Mouse (Mus musculus) forebrain, embryonic 14.5 days (tissue): ENCODE measurements around the gene Kcnip4. TPM values are rescaled to one million over a fixed set of nuclear protein-coding genes. Genes with fewer than 3 reads are reported as not detected.

ENCODE experiments used
- ATAC-seq: fragments of 200-750 bp; cut with Nextera tagmentation; 2 replicates; pipeline ENCODE4 v1.8.0; 2017; ENCODE audit warnings: mild to moderate bottlenecking, moderate library complexity
- DNase-seq: peaks from one replicate; pipeline ENCODE4 v3.0.0-alpha.2; 2015; ENCODE audit warnings: low spot score
- H3K27ac ChIP-seq: fragments of 300-500 bp; sonication (generic); 2 replicates; pipeline ENCODE4 v1.5.1; 2014; ENCODE audit warnings: low read depth, mild to moderate bottlenecking, control low read depth, low read length, moderate library complexity
- H3K27me3 ChIP-seq: fragments of 300-500 bp; sonication (generic); replicated peaks from 2 replicates; pipeline ENCODE4 v1.6.1; 2014; ENCODE audit warnings: low read length, control low read depth, mixed read lengths; ENCODE audit not compliant: control insufficient read depth, insufficient read depth
- H3K36me3 ChIP-seq: fragments of 300-500 bp; sonication (generic); 2 replicates; pipeline ENCODE4 v1.6.1; 2014; ENCODE audit warnings: low read length, control low read depth; ENCODE audit not compliant: control insufficient read depth, insufficient read depth
- H3K4me1 ChIP-seq: fragments of 300-500 bp; sonication (generic); 2 replicates; pipeline ENCODE4 v1.6.1; 2014; ENCODE audit warnings: antibody characterized with exemption, low read length, control low read depth; ENCODE audit not compliant: control insufficient read depth, insufficient read depth
- H3K4me2 ChIP-seq: fragments of 300-500 bp; sonication (generic); 2 replicates; pipeline ENCODE4 v1.6.1; 2014; ENCODE audit warnings: mild to moderate bottlenecking, control low read depth, low read length
- H3K4me3 ChIP-seq: fragments of 300-500 bp; sonication (generic); 2 replicates; pipeline ENCODE4 v1.5.1; 2014; ENCODE audit warnings: low read depth, low read length, control low read depth
- H3K9ac ChIP-seq: fragments of 300-500 bp; sonication (generic); 2 replicates; pipeline ENCODE4 v1.6.1; 2014; ENCODE audit warnings: mild to moderate bottlenecking, low read length, control low read depth, moderate library complexity
- H3K9me3 ChIP-seq: fragments of 300-500 bp; sonication (generic); replicated peaks from 2 replicates; pipeline ENCODE4 v1.6.1; 2016; ENCODE audit warnings: low read length, control low read depth, mixed read lengths; ENCODE audit not compliant: control insufficient read depth
- WGBS: fragments of 180-500 bp; shearing (Covaris S2); extraction: QIAGEN DNeasy Blood & Tissue Kit; methylation state at CpG from one replicate; pipeline ENCODE4 v1.1.7; 2014; 5-methylcytosine and 5-hydroxymethylcytosine counted together
- polyA plus RNA-seq: library from polyadenylated mRNA; unstranded; fragments of >200 nt; fragmentation: Nextera tagmentation; extraction: Ambion mirVana; gene quantifications from 2 replicates; pipeline ENCODE4 v1.2.1, GENCODE M21; 2014

Kcnip4 gene
- polyA plus RNA-seq, 1 experiment from 2014 or later = 8.0 TPM

DNA sequence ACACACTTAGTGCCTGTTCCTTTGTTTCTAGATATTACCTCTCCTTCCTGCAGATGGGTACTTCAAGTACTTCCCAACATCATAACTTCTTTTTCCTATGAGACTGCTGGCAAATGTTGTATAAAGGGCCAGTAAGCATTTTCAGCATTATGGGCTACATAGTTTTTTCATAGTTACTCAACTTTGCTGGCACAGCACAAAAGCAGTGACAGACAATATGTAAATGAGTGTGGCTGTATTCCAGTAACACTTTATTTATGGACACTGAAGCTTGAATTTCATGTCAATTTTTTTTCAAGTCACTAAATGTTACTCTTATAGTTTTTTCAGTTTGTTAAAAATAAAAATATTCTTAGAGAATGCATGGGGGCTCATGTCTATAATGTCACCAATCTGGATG is 105.0 kb downstream of the Kcnip4 start:
- H3K9ac ChIP-seq = no peak overlapping the region
- H3K27me3 ChIP-seq = no peaks in the 10 kb centered on the region
- no peaks in the 10 kb centered on the region for H3K4me1 ChIP-seq
- DNase-seq = no peak
- H3K4me2 ChIP-seq = no peak overlapping the region
- no peak for ATAC-seq
- H3K36me3 ChIP-seq = no peaks in the 10 kb centered on the region
- H3K4me3 ChIP-seq = no peak overlapping the region
- no peaks in the 10 kb centered on the region for H3K9me3 ChIP-seq
- H3K27ac ChIP-seq = no peak overlapping the region

DNA sequence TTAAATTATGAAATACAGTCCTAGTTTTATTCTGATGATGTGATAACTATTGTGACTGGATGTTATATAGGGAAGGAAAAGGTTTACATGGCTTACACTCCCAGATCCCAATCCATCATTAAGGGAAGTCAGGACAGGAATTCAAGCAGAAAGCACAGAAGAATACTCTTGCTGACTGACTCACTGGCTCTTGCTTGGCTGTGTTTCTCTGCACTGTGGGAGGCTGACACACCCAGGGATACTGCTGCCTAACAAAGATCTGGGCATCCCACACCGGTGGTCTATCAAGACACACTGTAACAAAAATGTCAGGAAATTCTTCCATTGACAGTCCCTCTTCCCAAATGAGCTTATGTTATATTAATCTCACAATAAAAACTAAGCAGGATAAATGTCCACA is 116.4 kb downstream of the Kcnip4 start:
- WGBS = 68% methylated on average over 1 of the region's 1 CpGs
- Histone ChIP-seq H3K36me3 (no peaks in the 10 kb centered on the region), H3K9me3 (no peaks in the 10 kb centered on the region), H3K4me2 (no peak overlapping the region), H3K4me3 (no peak overlapping the region), H3K9ac (no peak overlapping the region), H3K27me3 (no peaks in the 10 kb centered on the region), H3K4me1 (no peaks in the 10 kb centered on the region), H3K27ac (no peak overlapping the region)
- DNase-seq (no peak), ATAC-seq (no peak)

DNA sequence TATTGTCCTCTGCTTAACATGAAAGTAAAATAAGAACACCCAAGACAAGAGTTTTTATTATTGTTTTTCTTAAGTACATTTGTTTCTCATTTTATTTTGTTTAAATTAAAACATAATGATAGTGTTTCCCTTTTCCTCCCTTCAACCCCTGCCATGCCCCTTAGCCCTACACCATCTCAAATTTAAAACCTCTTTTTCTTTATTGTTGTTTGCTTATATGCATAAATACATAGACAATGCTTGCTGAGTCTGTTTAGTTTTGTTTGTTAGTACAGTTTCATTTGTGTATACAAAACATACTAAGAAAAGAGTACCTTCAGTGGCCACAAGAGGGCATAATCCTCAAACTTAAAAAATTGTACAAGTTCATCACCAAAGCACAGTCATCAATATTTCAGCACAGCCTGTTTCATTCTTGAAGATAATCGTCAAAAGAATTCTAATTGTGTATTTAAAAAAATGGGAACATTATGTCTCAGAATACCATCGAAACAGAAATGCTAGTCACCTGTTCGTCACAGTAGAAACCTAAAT is 154.1 kb downstream of the Kcnip4 start:
- H3K4me3 ChIP-seq = no peak overlapping the region
- 56% methylated on average over 3 of the region's 3 CpGs for WGBS
- H3K4me2 ChIP-seq = no peak overlapping the region
- H3K9me3 ChIP-seq = no peaks in the 10 kb centered on the region
- H3K36me3 ChIP-seq = no peaks in the 10 kb centered on the region
- H3K4me1 ChIP-seq = no peaks in the 10 kb centered on the region
- ATAC-seq (peak; percentile 54), DNase-seq (peak; percentile 83)
- no peak overlapping the region for H3K9ac ChIP-seq
- H3K27ac ChIP-seq = no peak overlapping the region
- H3K27me3 ChIP-seq = no peaks in the 10 kb centered on the region

DNA sequence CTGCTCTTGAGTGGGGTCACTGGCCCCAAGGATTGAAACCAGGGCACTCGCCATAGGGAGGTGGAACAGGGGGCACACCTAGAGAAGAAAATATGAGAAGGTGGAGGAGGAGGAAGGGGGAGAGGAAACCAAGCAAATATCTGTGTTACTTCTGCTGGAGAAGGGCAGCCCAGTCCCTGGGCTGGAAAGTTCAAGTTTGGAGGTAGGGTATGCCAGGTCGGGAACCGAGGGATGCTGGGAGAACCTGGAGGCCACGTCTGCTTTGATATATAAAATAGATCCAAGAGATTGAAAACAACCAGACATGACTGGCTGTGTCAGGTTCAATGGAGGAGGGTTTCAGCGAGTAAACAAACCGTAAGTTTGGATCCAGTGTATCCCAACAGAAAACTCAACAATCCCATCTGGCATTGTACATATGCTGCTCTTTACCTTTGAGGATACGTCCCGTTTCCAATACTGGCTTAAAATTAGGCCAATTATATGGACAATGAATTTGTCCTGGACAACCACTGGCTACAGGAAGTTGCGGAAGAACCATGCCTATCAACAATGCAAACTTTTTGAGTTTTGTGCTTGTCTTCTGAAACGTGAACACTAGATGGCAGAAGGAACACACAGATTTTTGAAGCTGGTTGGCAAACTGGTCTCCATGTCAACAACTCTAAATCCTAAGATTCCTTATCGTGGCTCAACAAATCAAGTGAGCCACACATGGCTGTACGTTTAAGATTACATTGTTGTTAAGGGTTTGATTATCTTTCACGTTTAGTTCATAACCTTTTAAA is 155.9 kb downstream of the Kcnip4 start:
- Histone ChIP-seq H3K4me2 (no peak overlapping the region), H3K9me3 (no peaks in the 10 kb centered on the region), H3K36me3 (no peaks in the 10 kb centered on the region), H3K4me1 (no peaks in the 10 kb centered on the region), H3K27ac (no peak overlapping the region), H3K4me3 (no peak overlapping the region), H3K9ac (no peak overlapping the region), H3K27me3 (no peaks in the 10 kb centered on the region)
- DNase-seq = peak; percentile 84
- 50% methylated on average over 13 of the region's 13 CpGs for WGBS
- ATAC-seq = peak; percentile 66

DNA sequence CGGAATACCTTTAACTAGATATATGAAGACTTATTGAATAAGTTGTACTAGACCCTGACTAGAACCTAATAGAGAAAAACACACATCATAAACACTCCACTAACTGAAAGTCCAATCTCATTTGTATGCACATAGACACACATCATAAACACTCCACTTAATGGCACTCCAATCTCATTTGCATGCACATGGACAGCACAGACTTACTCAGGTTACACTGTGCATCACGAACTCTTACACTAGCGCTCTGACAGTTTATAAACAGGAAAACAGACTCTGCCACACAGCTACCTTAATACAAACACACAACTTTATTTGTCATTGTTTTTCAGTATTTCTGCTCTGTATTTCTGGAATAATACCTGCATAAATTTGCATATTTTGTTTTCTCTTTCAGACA is 168.3 kb downstream of the Kcnip4 start:
- ATAC-seq = peak; percentile 79
- 70% methylated on average over 3 of the region's 3 CpGs for WGBS

DNA sequence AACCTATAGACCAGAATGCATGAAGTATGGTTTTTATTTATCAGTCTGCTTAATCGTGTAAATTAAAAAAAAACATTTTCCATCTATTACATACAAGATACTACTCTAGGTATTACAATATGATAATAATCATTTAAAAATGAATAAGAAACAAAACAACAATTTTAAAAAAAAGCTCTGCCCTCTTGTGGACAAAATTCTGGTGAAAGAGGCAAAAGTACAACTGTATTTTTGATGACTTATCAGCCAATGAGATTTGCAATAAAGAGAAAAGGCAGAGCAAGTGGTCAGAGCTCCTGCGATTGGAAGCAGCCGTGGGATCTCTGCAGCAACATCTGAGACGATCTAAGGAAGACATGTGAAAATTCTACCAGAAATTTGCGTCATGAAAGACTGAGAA is 172.6 kb downstream of the Kcnip4 start:
- DNase-seq = no peak
- Histone ChIP-seq H3K4me1 (no peaks in the 10 kb centered on the region), H3K4me3 (no peak overlapping the region), H3K36me3 (no peaks in the 10 kb centered on the region), H3K27ac (no peak overlapping the region), H3K9ac (no peak overlapping the region), H3K27me3 (no peaks in the 10 kb centered on the region), H3K4me2 (no peak overlapping the region), H3K9me3 (no peaks in the 10 kb centered on the region)
- WGBS = 81% methylated on average over 5 of the region's 5 CpGs
- ATAC-seq = no peak

More for the DNA sequence above, 168.3 kb downstream of the Kcnip4 start:
- H3K27me3 ChIP-seq = no peaks in the 10 kb centered on the region
- H3K4me1 ChIP-seq = no peaks in the 10 kb centered on the region
- no peak overlapping the region for H3K4me2 ChIP-seq
- H3K9me3 ChIP-seq = no peaks in the 10 kb centered on the region
- no peak overlapping the region for H3K9ac ChIP-seq
- no peak overlapping the region for H3K27ac ChIP-seq
- no peaks in the 10 kb centered on the region for H3K36me3 ChIP-seq
- H3K4me3 ChIP-seq = no peak overlapping the region
- no peak for DNase-seq

DNA sequence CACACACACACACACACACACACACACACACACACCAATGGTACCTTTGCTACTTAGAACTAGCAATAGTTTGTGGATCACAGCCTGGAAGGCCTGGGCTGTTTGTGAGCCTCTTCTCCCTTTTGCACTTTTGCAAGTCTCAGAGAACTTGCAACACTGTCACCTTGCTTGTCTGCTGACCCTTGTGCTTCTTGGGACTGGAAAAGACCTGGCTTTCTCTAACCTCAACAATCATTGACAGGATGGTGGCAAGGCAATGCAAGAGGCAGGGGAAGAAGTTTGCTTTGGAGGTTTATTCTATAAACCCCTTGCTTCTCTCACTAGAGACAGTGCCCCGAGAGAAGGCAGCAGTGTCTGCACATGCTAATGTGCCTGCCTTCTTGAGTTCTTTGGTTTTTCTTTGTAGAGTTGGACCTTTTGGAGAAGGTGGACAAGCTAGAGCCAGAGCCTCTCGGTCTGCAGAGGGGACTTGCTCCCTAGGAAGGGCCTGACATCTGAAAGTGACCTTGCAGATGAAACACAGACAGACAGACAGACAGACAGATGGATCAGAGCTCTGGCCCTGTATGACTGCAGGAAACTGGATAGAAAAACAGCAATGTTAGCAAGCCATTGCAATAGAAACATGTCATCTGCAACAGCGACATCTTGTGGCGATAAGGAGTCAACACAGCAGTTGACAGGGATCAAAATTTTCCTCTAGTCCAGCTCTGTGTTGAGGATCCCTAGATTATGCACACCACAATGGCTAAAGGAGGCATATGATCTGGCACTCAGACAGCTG is 174.4 kb downstream of the Kcnip4 start:
- H3K4me2 ChIP-seq = no peak overlapping the region
- ATAC-seq (peak; percentile 86), DNase-seq (peak; percentile 83)
- 33% methylated on average over 4 of the region's 4 CpGs for WGBS
- H3K27ac ChIP-seq = no peak overlapping the region
- no peak overlapping the region for H3K4me3 ChIP-seq
- no peaks in the 10 kb centered on the region for H3K9me3 ChIP-seq
- H3K4me1 ChIP-seq = no peaks in the 10 kb centered on the region
- no peaks in the 10 kb centered on the region for H3K27me3 ChIP-seq
- H3K36me3 ChIP-seq = no peaks in the 10 kb centered on the region
- no peak overlapping the region for H3K9ac ChIP-seq

DNA sequence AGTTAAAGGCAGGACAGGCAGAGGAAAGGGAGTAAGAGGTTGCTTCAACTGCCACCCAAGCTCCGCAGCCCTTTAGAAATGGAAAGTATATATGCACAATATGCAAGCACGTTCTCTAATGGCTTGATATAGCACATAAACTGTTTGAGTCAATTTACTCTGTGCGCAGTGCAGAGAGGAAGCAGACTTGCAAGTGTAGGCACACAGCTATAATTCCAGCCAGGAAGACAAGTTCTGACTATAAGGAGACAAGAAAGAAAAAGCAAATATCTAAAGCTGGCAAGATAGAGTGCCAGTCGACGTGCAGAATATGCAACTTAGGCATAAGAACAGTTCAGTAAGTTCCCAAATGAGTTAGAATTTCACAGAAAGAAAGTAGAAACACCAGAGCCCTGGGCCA is 175.2 kb downstream of the Kcnip4 start:
- Histone ChIP-seq H3K9ac (no peak overlapping the region), H3K36me3 (no peaks in the 10 kb centered on the region), H3K27me3 (no peaks in the 10 kb centered on the region), H3K4me1 (no peaks in the 10 kb centered on the region), H3K4me3 (no peak overlapping the region), H3K9me3 (no peaks in the 10 kb centered on the region), H3K4me2 (no peak overlapping the region), H3K27ac (no peak overlapping the region)
- DNase-seq (no peak), ATAC-seq (no peak)
- 83% methylated on average over 5 of the region's 5 CpGs for WGBS

DNA sequence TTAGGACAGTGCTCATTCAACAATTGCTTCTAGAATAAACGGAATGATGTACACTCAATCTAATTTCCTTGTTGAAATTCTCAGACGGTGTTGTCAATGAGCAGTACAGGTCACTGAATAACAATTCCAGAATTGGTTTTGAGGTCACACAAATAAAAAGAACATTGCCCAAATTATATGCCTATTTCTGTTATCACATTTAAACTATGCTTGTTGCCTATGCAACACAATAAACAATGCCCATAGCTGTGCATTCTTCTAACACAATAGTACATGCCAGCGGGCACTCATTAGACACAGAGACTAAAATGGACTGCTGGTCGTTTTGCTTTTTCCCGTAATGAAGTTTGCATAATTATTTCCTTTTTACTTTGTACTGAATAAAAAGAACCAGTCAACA is 176.2 kb downstream of the Kcnip4 start:
- Histone ChIP-seq H3K36me3 (no peaks in the 10 kb centered on the region), H3K27me3 (no peaks in the 10 kb centered on the region), H3K9me3 (no peaks in the 10 kb centered on the region), H3K4me1 (no peaks in the 10 kb centered on the region), H3K27ac (no peak overlapping the region), H3K4me3 (no peak overlapping the region), H3K9ac (no peak overlapping the region), H3K4me2 (no peak overlapping the region)
- no peak for ATAC-seq
- WGBS = 42% methylated on average over 5 of the region's 5 CpGs
- DNase-seq = no peak
